Mouse (Mus musculus): Measurements from ENCODE around the gene Cacna1a. TPM values are rescaled to one million over a fixed set of nuclear protein-coding genes. Genes with fewer than 3 reads are reported as not detected.

The Cacna1a gene
- polyA plus RNA-seq, 1 experiment from 2014 or later = 5.2 TPM

DNA sequence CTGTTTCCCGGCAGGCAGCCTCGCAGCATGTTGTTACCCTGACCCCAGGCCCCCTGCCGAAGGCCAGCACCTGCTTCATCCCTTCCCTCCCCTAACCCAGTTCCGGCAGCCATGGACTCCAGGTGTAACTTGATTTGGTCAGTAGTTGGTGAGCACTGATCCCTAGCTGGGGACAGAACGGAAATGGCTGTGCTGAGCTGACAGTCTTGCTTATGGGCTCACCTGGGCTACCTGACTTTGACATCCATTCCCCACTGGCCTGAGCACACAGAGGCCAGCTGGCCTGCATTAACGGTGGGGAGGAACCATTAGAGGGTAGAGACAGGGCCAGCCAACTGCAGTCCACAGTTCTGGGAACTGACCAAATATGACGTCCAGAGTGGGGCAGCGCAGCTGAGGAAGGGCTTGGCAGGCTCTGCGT, 58.3 kb downstream of the Cacna1a start:
- no peak overlapping the region for H3K4me2 ChIP-seq
- H3K27me3 ChIP-seq = no peaks in the 10 kb centered on the region
- no peak overlapping the region for H3K27ac ChIP-seq
- no peak overlapping the region for H3K9ac ChIP-seq
- H3K4me3 ChIP-seq = no peak overlapping the region
- no peaks in the 10 kb centered on the region for H3K36me3 ChIP-seq
- no peaks in the 10 kb centered on the region for H3K4me1 ChIP-seq
- H3K9me3 ChIP-seq = no peaks in the 10 kb centered on the region
- ATAC-seq (ENCODE audit: insufficient number of reproducible peaks, low FRiP score, low TSS enrichment, low read depth) = no peak
- WGBS = 82% methylated on average over 9 of the region's 9 CpGs

DNA sequence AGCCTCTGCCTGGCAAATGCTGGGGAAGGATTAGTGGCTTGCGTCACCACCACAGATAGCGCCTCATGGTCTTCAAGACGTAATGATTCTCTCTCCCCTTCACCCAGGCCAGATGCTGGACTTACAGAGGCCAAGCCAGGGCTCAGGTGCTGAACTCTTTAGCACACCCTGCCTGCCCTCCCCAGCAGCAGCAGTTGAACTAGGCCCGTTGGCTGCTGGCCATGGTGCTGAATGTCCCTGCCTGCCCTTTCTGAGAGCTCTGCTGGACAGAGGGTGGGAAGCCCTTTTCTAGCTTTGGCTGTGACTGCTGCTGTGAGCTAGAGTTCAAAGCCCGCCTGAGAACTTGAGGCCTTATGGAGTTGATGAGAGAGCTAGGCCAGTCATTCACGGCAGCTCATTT, 66.3 kb downstream of the Cacna1a start:
- no peak for ATAC-seq (ENCODE audit: insufficient number of reproducible peaks, low FRiP score, low TSS enrichment, low read depth)
- H3K36me3 ChIP-seq = no peaks in the 10 kb centered on the region
- no peak overlapping the region for H3K9ac ChIP-seq
- H3K9me3 ChIP-seq = no peaks in the 10 kb centered on the region
- H3K4me2 ChIP-seq = no peak overlapping the region
- 23% methylated on average over 6 of the region's 6 CpGs for WGBS
- no peak overlapping the region for H3K27ac ChIP-seq
- H3K4me3 ChIP-seq = no peak overlapping the region
- H3K4me1 ChIP-seq = no peaks in the 10 kb centered on the region
- H3K27me3 ChIP-seq = no peaks in the 10 kb centered on the region

DNA sequence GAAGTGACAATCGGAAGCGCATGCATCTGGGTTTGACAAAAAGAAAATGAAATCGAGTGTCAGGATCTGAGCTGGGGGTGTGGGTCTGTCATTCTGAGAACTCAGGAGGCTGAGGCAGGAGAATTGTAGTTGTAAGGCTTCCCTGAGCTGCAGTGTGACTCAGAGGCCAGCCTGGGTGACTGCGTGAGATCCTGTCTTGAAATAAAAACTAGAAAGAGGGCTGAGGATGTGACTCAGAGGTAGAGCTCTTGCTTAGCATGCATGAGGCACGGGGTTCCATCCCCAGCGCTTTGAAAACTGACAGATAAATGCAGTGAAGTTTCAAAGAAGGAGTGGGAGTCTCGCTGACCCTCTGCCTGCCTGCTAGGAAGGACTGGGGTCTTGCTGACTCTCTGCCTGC, 70.6 kb downstream of the Cacna1a start:
- no peak overlapping the region for H3K27ac ChIP-seq
- no peak overlapping the region for H3K4me2 ChIP-seq
- H3K9me3 ChIP-seq = no peaks in the 10 kb centered on the region
- no peaks in the 10 kb centered on the region for H3K27me3 ChIP-seq
- no peaks in the 10 kb centered on the region for H3K4me1 ChIP-seq
- H3K36me3 ChIP-seq = no peaks in the 10 kb centered on the region
- no peak for ATAC-seq (ENCODE audit: insufficient number of reproducible peaks, low FRiP score, low TSS enrichment, low read depth)
- no peak overlapping the region for H3K9ac ChIP-seq
- 72% methylated on average over 7 of the region's 7 CpGs for WGBS
- no peak overlapping the region for H3K4me3 ChIP-seq

DNA sequence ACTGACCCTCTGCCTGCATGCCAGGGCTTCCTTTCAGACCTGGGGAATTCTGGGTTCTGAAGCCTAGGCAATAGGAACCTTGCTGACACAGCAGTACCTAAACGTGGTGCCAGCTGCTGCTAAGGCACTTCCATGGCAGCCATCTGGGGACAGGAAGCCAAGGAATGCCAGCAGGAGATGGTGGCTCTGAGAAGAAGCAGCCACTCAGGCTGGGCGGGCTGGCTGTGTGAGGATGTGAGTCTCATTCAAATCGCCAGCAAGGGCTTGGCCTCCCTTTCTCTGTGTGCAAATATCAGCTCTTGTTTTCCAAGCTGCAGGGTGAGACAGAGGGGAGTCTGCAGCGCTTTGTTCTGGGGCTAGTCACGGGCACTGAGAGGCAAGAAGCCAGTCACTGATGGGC, 71.0 kb downstream of the Cacna1a start:
- Histone ChIP-seq H3K4me3 (no peak overlapping the region), H3K4me1 (no peaks in the 10 kb centered on the region), H3K4me2 (no peak overlapping the region), H3K9me3 (no peaks in the 10 kb centered on the region), H3K9ac (no peak overlapping the region), H3K27me3 (no peaks in the 10 kb centered on the region), H3K36me3 (no peaks in the 10 kb centered on the region), H3K27ac (no peak overlapping the region)
- 44% methylated on average over 5 of the region's 5 CpGs for WGBS
- no peak for ATAC-seq (ENCODE audit: insufficient number of reproducible peaks, low FRiP score, low TSS enrichment, low read depth)

DNA sequence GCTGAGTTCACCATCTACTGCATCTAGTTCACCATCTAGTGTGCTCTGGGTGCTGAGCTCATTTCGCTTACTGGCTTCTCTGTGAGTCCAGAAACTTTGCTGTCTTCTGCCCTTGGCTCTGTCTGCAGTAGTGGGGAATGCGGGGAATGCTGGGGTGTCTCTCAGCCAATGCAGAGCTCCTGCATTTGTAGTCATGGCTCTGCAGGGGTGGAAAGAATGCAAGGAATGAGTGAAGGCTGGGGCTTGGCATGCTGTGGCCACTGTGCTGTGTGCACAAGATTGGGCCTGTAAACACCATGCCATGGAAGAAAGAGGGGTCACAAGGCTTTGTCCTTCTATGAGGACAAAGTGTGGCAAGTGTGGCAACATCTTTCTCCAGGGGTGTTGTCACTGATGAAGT, 72.5 kb downstream of the Cacna1a start:
- WGBS = 51% methylated on average over 2 of the region's 2 CpGs
- H3K27me3 ChIP-seq = no peaks in the 10 kb centered on the region
- no peak overlapping the region for H3K9ac ChIP-seq
- H3K4me3 ChIP-seq = no peak overlapping the region
- no peaks in the 10 kb centered on the region for H3K4me1 ChIP-seq
- H3K27ac ChIP-seq = no peak overlapping the region
- no peaks in the 10 kb centered on the region for H3K9me3 ChIP-seq
- H3K36me3 ChIP-seq = no peaks in the 10 kb centered on the region
- ATAC-seq (ENCODE audit: insufficient number of reproducible peaks, low FRiP score, low TSS enrichment, low read depth) = no peak
- no peak overlapping the region for H3K4me2 ChIP-seq

DNA sequence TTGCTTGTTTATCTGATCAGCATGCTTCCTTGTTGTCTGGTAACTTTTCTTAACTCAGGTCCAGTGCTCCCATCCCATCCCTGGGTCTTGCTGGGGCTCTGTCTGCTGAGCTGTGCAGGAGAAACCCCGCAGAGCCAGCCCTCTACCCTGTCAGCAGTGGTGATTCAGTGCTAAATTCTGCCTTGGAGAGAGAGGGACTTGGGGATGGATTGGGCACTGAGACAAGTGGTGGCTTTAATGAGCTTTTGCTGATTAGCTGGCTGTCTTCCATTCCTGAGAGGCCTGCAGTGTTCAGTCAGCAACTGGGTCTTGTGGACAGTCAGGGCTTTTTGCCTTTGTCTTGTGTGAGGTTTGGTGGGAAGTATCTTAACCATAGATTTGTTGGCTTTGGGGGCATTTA, 78.7 kb downstream of the Cacna1a start:
- Histone ChIP-seq H3K4me3 (no peak overlapping the region), H3K9me3 (no peaks in the 10 kb centered on the region), H3K36me3 (no peaks in the 10 kb centered on the region), H3K9ac (no peak overlapping the region), H3K4me2 (no peak overlapping the region), H3K27ac (no peak overlapping the region), H3K27me3 (no peaks in the 10 kb centered on the region), H3K4me1 (no peaks in the 10 kb centered on the region)
- WGBS = 65% methylated on average over 1 of the region's 1 CpGs
- no peak for ATAC-seq (ENCODE audit: insufficient number of reproducible peaks, low FRiP score, low TSS enrichment, low read depth)

DNA sequence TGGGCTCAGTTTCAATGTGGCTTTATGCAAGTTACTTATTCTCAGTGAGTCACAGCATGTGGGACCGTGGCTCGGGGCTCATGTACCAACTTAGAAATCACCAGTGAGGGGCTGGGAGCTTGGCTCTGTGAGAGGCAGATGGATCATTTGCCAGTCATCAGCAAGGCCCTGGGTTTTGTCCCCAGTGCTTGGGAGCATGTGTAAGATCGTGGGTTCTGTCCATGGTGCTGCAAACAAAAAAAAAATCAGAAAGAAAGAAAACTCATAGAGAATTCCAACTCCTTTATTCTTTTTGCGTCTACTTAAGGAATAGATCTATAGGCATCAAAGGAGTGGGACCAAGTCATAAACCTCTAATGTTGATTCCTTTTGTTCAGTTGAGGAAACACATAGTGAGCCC, 80.8 kb downstream of the Cacna1a start:
- no peaks in the 10 kb centered on the region for H3K9me3 ChIP-seq
- H3K4me3 ChIP-seq = no peak overlapping the region
- no peaks in the 10 kb centered on the region for H3K27me3 ChIP-seq
- H3K4me1 ChIP-seq = no peaks in the 10 kb centered on the region
- no peak overlapping the region for H3K27ac ChIP-seq
- no peaks in the 10 kb centered on the region for H3K36me3 ChIP-seq
- WGBS = 73% methylated on average over 4 of the region's 4 CpGs
- no peak for ATAC-seq (ENCODE audit: insufficient number of reproducible peaks, low FRiP score, low TSS enrichment, low read depth)
- H3K9ac ChIP-seq = no peak overlapping the region
- H3K4me2 ChIP-seq = no peak overlapping the region

DNA sequence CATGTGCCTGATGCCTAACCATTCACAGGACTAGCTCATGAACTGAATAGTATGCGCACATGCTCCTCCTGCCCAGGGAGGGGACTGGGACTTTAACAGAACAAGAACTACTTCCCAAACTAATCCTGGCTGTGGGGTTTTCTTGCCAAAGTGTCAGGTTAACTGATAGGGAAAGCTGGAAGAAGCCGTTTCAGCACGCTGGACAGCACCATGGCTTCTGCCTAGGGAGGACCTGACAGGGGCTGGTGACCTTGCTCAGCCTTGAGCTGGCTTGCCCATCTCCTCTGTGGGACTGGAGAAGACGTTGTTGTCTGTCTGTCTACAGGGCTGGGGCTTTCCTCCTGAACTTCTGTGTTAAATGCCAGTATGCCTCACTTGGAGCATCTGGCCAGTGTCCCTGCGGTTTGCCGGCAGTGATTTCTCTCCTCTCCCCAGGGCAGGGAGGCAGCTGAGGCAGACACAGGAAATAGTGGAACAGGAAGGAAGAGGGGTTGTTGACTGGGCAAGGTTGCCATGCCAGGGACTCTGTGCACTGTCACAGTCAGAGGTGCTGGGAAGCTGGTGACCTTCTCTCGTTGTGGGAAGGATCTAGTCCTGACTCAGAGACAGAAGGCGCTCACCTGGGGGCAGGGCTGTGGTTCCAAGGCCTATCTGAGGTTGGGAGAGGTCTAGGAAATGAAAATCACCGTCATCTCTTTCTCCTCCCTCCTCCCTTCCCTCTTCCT, 83.2 kb downstream of the Cacna1a start:
- WGBS = 47% methylated on average over 9 of the region's 9 CpGs
- no peaks in the 10 kb centered on the region for H3K9me3 ChIP-seq
- no peaks in the 10 kb centered on the region for H3K36me3 ChIP-seq
- no peak overlapping the region for H3K9ac ChIP-seq
- no peaks in the 10 kb centered on the region for H3K4me1 ChIP-seq
- no peaks in the 10 kb centered on the region for H3K27me3 ChIP-seq
- no peak for ATAC-seq (ENCODE audit: insufficient number of reproducible peaks, low FRiP score, low TSS enrichment, low read depth)
- H3K4me3 ChIP-seq = no peak overlapping the region
- H3K27ac ChIP-seq = no peak overlapping the region
- no peak overlapping the region for H3K4me2 ChIP-seq

DNA sequence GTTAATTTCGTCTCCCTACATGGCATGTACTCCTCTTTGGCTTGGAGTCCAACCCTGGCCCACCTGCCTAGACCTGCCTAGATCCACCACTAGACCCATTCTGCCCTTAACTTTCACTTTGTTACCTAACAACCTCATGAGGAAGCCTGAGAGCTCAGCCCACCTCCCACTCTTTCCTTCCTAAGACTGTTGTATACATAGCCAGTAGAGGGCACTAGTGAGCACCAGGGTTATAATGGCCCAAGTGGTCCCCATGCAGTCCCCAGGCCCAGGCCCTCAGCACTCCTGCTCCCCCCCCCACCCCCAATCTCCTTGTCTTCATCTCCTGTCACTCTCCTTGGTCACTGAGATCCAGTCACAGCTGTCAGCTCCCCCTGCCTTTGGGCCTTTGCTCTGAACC, 86.2 kb downstream of the Cacna1a start:
- no peaks in the 10 kb centered on the region for H3K27me3 ChIP-seq
- no peak for ATAC-seq (ENCODE audit: insufficient number of reproducible peaks, low FRiP score, low TSS enrichment, low read depth)
- no peak overlapping the region for H3K4me2 ChIP-seq
- no peak overlapping the region for H3K4me3 ChIP-seq
- no peak overlapping the region for H3K9ac ChIP-seq
- no peaks in the 10 kb centered on the region for H3K36me3 ChIP-seq
- H3K27ac ChIP-seq = no peak overlapping the region
- no peaks in the 10 kb centered on the region for H3K4me1 ChIP-seq
- whole genome bisulfite sequencing = 96% methylated on average over 1 of the region's 1 CpGs
- H3K9me3 ChIP-seq = no peaks in the 10 kb centered on the region

DNA sequence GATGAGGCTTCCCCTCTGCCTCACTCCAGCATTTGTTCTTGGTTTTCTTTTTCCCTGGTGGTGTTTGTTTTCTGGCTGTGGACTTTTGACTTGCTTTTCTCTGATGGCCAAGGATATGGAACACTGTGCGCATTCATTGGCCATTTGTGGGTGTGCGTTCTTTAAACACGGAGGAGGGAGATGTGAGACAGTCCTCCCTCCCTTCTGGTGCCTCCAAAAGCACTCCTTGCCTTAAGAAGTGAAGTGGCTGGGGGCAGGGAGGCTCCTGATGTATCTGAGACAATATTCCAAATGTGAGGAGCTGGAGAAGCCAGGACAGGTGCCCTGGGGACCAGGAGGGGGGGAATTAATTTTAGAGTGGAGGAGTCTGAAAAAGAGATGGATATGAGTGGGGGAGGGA, 89.1 kb downstream of the Cacna1a start:
- Histone ChIP-seq H3K4me3 (no peak overlapping the region), H3K9ac (no peak overlapping the region), H3K4me1 (no peaks in the 10 kb centered on the region), H3K27ac (no peak overlapping the region), H3K36me3 (no peaks in the 10 kb centered on the region), H3K9me3 (no peaks in the 10 kb centered on the region), H3K27me3 (no peaks in the 10 kb centered on the region), H3K4me2 (no peak overlapping the region)
- ATAC-seq (ENCODE audit: insufficient number of reproducible peaks, low FRiP score, low TSS enrichment, low read depth) = no peak
- 83% methylated on average over 3 of the region's 3 CpGs for WGBS

DNA sequence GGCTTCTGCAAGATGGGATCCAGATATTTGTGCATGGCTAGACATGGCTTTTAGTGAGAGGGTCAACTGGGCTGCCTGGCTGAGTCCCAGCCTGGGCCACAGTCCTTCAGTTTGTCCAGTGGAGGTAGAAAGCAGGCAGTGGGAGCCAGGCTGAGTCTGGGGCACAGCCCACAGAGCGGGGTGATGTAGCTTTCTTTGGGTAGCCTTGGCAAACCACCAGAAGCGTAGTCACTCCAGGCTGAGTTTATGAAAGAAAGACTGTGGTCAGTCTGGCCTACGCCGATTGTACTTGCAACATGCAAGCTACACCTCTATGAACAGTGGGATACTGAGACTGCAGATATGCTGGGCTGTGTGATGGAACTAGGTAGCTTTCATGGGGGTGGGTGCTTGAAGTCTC, 94.8 kb downstream of the Cacna1a start:
- no peak overlapping the region for H3K4me3 ChIP-seq
- H3K9ac ChIP-seq = no peak overlapping the region

DNA sequence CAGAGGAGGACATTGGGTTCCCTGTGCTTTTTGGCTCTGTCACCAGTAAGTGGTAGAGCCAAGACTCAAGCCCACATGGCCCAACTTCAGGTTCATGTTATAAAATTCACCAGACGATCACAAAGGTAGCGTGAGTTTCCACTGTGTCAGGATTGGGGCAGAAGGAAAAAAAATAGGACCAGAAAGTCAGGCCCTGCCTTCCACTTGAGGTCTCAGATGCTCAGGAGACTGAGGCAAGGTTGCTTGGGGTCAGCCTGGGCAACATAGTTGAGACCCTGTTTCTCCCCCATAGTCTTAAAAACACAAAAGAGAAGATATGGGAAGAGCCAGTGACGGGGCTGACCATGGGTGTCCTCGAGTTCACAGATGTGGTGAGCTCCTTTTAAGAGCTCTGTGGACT, 97.1 kb downstream of the Cacna1a start:
- Histone ChIP-seq H3K4me3 (no peak overlapping the region), H3K4me1 (no peaks in the 10 kb centered on the region), H3K4me2 (no peak overlapping the region), H3K27me3 (no peaks in the 10 kb centered on the region), H3K9ac (no peak overlapping the region), H3K9me3 (no peaks in the 10 kb centered on the region), H3K27ac (no peak overlapping the region), H3K36me3 (no peaks in the 10 kb centered on the region)
- ATAC-seq (ENCODE audit: insufficient number of reproducible peaks, low FRiP score, low TSS enrichment, low read depth) = no peak
- WGBS = 76% methylated on average over 4 of the region's 4 CpGs

More for the DNA sequence above, 94.8 kb downstream of the Cacna1a start:
- no peak for ATAC-seq (ENCODE audit: insufficient number of reproducible peaks, low FRiP score, low TSS enrichment, low read depth)
- 95% methylated on average over 4 of the region's 4 CpGs for WGBS
- H3K9me3 ChIP-seq = no peaks in the 10 kb centered on the region
- no peak overlapping the region for H3K27ac ChIP-seq
- no peaks in the 10 kb centered on the region for H3K27me3 ChIP-seq
- H3K36me3 ChIP-seq = no peaks in the 10 kb centered on the region
- H3K4me1 ChIP-seq = no peaks in the 10 kb centered on the region
- no peak overlapping the region for H3K4me2 ChIP-seq

DNA sequence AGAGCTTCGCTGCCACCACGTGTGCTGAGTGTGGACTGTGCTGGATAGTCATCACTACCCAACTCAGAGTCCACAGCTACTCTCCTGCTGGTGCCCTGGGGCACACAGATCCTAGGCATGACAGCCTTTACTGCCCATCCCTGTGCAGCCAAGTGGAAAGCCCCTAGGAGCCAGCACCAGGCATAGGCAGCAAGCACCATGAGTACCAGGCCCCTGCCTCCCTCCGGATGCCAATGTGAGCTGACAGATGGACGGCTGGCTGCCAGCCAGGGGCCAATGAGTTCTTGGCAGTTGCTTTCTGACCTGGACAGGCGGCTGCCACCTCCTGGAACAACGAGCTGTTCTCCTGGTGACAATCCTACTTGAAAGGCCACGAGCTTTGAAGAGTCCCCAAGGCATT, 97.6 kb downstream of the Cacna1a start:
- no peak overlapping the region for H3K4me3 ChIP-seq
- no peak for ATAC-seq (ENCODE audit: insufficient number of reproducible peaks, low FRiP score, low TSS enrichment, low read depth)
- H3K36me3 ChIP-seq = no peaks in the 10 kb centered on the region
- no peak overlapping the region for H3K4me2 ChIP-seq
- H3K27me3 ChIP-seq = no peaks in the 10 kb centered on the region
- no peak overlapping the region for H3K27ac ChIP-seq
- 55% methylated on average over 7 of the region's 7 CpGs for WGBS
- no peaks in the 10 kb centered on the region for H3K9me3 ChIP-seq
- no peaks in the 10 kb centered on the region for H3K4me1 ChIP-seq
- no peak overlapping the region for H3K9ac ChIP-seq

Data from limb, embryonic 15.5 days (tissue).